Mouse (Mus musculus): ENCODE results near the gene Wdfy1. TPM values are rescaled to one million over a fixed set of nuclear protein-coding genes. Genes with fewer than 3 reads are reported as not detected.
A peak's percentile ranks its signal among the peaks of the same experiment; 100 is the strongest.

Wdfy1 gene
- polyA plus RNA-seq, 1 experiment from 2014 or later: 104 TPM

GRCm38 (mm10) chr1:79707383-79707782 is 68.6 kb downstream of the Wdfy1 start:
- H3K27me3 ChIP-seq (replicated peaks): no peaks in the 10 kb centered on the region
- H3K4me3 ChIP-seq (replicated peaks): no peak overlapping the region
- peaks cover 51% of the 10 kb centered on the region for H3K36me3 ChIP-seq
- H3K9ac ChIP-seq (replicated peaks): no peak overlapping the region
- 91% methylated on average over 9 of the region's 9 CpGs for WGBS
- peaks cover 4% of the 10 kb centered on the region for H3K4me1 ChIP-seq
- no peak overlapping the region for H3K27ac ChIP-seq (replicated peaks)
- no peaks in the 10 kb centered on the region for H3K9me3 ChIP-seq (replicated peaks)
- H3K4me2 ChIP-seq: no peak overlapping the region
- no peak for ATAC-seq (ENCODE audit: low FRiP score)

GRCm38 (mm10) chr1:79706707-79707106 is 69.2 kb downstream of the Wdfy1 start:
- no peak overlapping the region for H3K9ac ChIP-seq (replicated peaks)
- H3K4me1 ChIP-seq: peaks cover 4% of the 10 kb centered on the region
- ATAC-seq (ENCODE audit: low FRiP score): no peak

DNA sequence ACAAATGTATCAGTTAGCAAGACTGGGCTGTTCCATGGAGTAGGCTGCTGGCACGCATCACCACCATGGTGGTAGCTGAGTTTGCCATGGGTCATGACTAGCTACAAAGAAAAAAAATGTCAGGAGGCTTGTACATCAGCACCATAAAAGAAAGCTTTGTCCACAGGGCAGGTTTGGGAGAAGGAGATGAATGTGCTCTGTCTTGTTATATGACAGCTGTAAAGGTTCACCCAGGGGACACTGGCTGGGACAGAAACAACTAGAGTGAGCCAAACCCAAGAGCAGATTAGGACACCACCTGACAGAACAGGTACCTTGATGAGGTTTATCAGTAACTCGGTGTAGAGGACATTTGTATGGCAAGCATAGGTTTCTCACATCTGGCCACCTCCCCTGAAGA is 71.3 kb downstream of the Wdfy1 start:
- H3K9ac ChIP-seq (replicated peaks): no peak overlapping the region
- 85% methylated on average over 2 of the region's 2 CpGs for WGBS
- no peaks in the 10 kb centered on the region for H3K9me3 ChIP-seq (replicated peaks)
- no peaks in the 10 kb centered on the region for H3K27me3 ChIP-seq (replicated peaks)
- H3K4me1 ChIP-seq: no peaks in the 10 kb centered on the region
- peaks cover 45% of the 10 kb centered on the region for H3K36me3 ChIP-seq
- no peak overlapping the region for H3K27ac ChIP-seq (replicated peaks)
- no peak for ATAC-seq (ENCODE audit: low FRiP score)
- H3K4me2 ChIP-seq: no peak overlapping the region
- H3K4me3 ChIP-seq (replicated peaks): no peak overlapping the region

More at GRCm38 (mm10) chr1:79706707-79707106, 69.2 kb downstream of the Wdfy1 start:
- WGBS: 85% methylated on average over 3 of the region's 3 CpGs
- no peak overlapping the region for H3K4me3 ChIP-seq (replicated peaks)
- H3K36me3 ChIP-seq: peaks cover 46% of the 10 kb centered on the region
- no peaks in the 10 kb centered on the region for H3K27me3 ChIP-seq (replicated peaks)
- no peak overlapping the region for H3K27ac ChIP-seq (replicated peaks)
- H3K4me2 ChIP-seq: no peak overlapping the region
- H3K9me3 ChIP-seq (replicated peaks): no peaks in the 10 kb centered on the region

GRCm38 (mm10) chr1:79703520-79703919 is 72.4 kb downstream of the Wdfy1 start:
- no peaks in the 10 kb centered on the region for H3K9me3 ChIP-seq (replicated peaks)
- no peak overlapping the region for H3K9ac ChIP-seq (replicated peaks)
- H3K36me3 ChIP-seq: peaks cover 38% of the 10 kb centered on the region
- ATAC-seq (ENCODE audit: low FRiP score): no peak
- no peak overlapping the region for H3K4me2 ChIP-seq
- no peaks in the 10 kb centered on the region for H3K4me1 ChIP-seq
- 86% methylated on average over 8 of the region's 8 CpGs for WGBS
- no peak overlapping the region for H3K4me3 ChIP-seq (replicated peaks)
- H3K27me3 ChIP-seq (replicated peaks): no peaks in the 10 kb centered on the region
- H3K27ac ChIP-seq (replicated peaks): no peak overlapping the region

GRCm38 (mm10) chr1:79698506-79698905 is 77.4 kb downstream of the Wdfy1 start:
- no peak overlapping the region for H3K4me2 ChIP-seq
- ATAC-seq (ENCODE audit: low FRiP score): no peak
- H3K27me3 ChIP-seq (replicated peaks): no peaks in the 10 kb centered on the region
- 81% methylated on average over 2 of the region's 2 CpGs for WGBS
- no peak overlapping the region for H3K4me3 ChIP-seq (replicated peaks)
- H3K4me1 ChIP-seq: peaks cover 8% of the 10 kb centered on the region
- no peaks in the 10 kb centered on the region for H3K9me3 ChIP-seq (replicated peaks)
- H3K9ac ChIP-seq (replicated peaks): no peak overlapping the region
- H3K36me3 ChIP-seq: peaks cover 3% of the 10 kb centered on the region; the same call in 1 of the 2 replicates
- H3K27ac ChIP-seq (replicated peaks): no peak overlapping the region

- H3K9me3 ChIP-seq (replicated peaks): no peaks in the 10 kb centered on the region
- no peaks in the 10 kb centered on the region for H3K36me3 ChIP-seq
- H3K4me1 ChIP-seq: peaks cover 8% of the 10 kb centered on the region
- H3K27ac ChIP-seq (replicated peaks): 0 out of 2 replicates have a peak overlapping the region, but pooled peaks have one; percentile 35
- no peak overlapping the region for H3K9ac ChIP-seq (replicated peaks)
- 29% methylated on average over 9 of the region's 9 CpGs for WGBS
- peak; percentile 67 for ATAC-seq (ENCODE audit: low FRiP score)
- no peak overlapping the region for H3K4me2 ChIP-seq
- no peaks in the 10 kb centered on the region for H3K27me3 ChIP-seq (replicated peaks)
- H3K4me3 ChIP-seq (replicated peaks): no peak overlapping the region
These were observed 78.6 kb downstream of the Wdfy1 start for GRCm38 (mm10) chr1:79697382-79697781.

- Histone ChIP-seq H3K36me3 (no peaks in the 10 kb centered on the region), H3K4me1 (peaks cover 8% of the 10 kb centered on the region), H3K9ac (replicated peaks) (no peak overlapping the region), H3K9me3 (replicated peaks) (no peaks in the 10 kb centered on the region), H3K27ac (replicated peaks) (no peak overlapping the region), H3K4me3 (replicated peaks) (no peak overlapping the region), H3K27me3 (replicated peaks) (no peaks in the 10 kb centered on the region), H3K4me2 (no peak overlapping the region)
- WGBS: 70% methylated on average over 5 of the region's 5 CpGs
- no peak for ATAC-seq (ENCODE audit: low FRiP score)
These were observed 79.0 kb downstream of the Wdfy1 start for GRCm38 (mm10) chr1:79696933-79697332.

GRCm38 (mm10) chr1:79692482-79692881 is 83.5 kb downstream of the Wdfy1 start:
- no peak for ATAC-seq (ENCODE audit: low FRiP score)
- H3K27ac ChIP-seq (replicated peaks): no peak overlapping the region

GRCm38 (mm10) chr1:79687254-79687653 is 88.7 kb downstream of the Wdfy1 start:
- Histone ChIP-seq H3K27me3 (replicated peaks) (no peaks in the 10 kb centered on the region), H3K4me1 (no peaks in the 10 kb centered on the region), H3K9me3 (replicated peaks) (no peaks in the 10 kb centered on the region), H3K27ac (replicated peaks) (no peak overlapping the region), H3K4me2 (no peak overlapping the region), H3K9ac (replicated peaks) (no peak overlapping the region), H3K36me3 (no peaks in the 10 kb centered on the region), H3K4me3 (replicated peaks) (no peak overlapping the region)
- no peak for ATAC-seq (ENCODE audit: low FRiP score)
- 91% methylated on average over 1 of the region's 1 CpGs for WGBS

More at GRCm38 (mm10) chr1:79692482-79692881, 83.5 kb downstream of the Wdfy1 start:
- Histone ChIP-seq H3K9ac (replicated peaks) (no peak overlapping the region), H3K36me3 (no peaks in the 10 kb centered on the region), H3K4me3 (replicated peaks) (no peak overlapping the region), H3K9me3 (replicated peaks) (no peaks in the 10 kb centered on the region), H3K4me2 (no peak overlapping the region), H3K4me1 (peaks cover 7% of the 10 kb centered on the region), H3K27me3 (replicated peaks) (no peaks in the 10 kb centered on the region)
- 82% methylated on average over 3 of the region's 3 CpGs for WGBS

DNA sequence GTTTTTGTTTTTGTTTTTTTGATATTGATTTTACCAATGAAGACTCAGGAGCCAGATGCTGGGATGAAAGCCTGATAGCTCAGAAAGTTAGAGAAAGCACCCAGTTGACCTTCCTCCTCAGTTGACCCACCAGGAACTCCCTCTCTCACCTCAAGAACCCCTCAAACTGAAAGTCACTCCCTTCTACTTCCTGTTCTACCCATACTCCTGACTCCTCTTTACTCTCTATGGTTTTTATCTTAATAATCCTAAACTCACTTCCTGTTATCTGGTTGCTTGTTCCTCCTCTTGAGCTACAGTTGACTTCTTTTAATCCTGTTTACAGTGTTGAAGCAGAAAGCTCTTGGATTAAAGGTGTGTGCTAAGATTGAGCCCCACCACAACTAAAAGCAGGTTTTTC is 91.9 kb downstream of the Wdfy1 start:
- H3K9me3 ChIP-seq (replicated peaks): no peaks in the 10 kb centered on the region
- H3K36me3 ChIP-seq: no peaks in the 10 kb centered on the region
- H3K4me3 ChIP-seq (replicated peaks): no peak overlapping the region

GRCm38 (mm10) chr1:79682936-79683335 is 93.0 kb downstream of the Wdfy1 start:
- 11% methylated on average over 5 of the region's 5 CpGs for WGBS
- H3K4me3 ChIP-seq (replicated peaks): no peak overlapping the region

More for the DNA sequence above, 91.9 kb downstream of the Wdfy1 start:
- no peak overlapping the region for H3K4me2 ChIP-seq
- no peak overlapping the region for H3K9ac ChIP-seq (replicated peaks)
- ATAC-seq (ENCODE audit: low FRiP score): no peak
- H3K27ac ChIP-seq (replicated peaks): no peak overlapping the region
- H3K4me1 ChIP-seq: no peaks in the 10 kb centered on the region
- H3K27me3 ChIP-seq (replicated peaks): no peaks in the 10 kb centered on the region

GRCm38 (mm10) chr1:79680777-79681176 is 95.2 kb downstream of the Wdfy1 start:
- Histone ChIP-seq H3K27ac (replicated peaks) (no peak overlapping the region), H3K27me3 (replicated peaks) (no peaks in the 10 kb centered on the region), H3K9ac (replicated peaks) (no peak overlapping the region), H3K4me2 (no peak overlapping the region), H3K36me3 (no peaks in the 10 kb centered on the region), H3K9me3 (replicated peaks) (no peaks in the 10 kb centered on the region), H3K4me3 (replicated peaks) (no peak overlapping the region), H3K4me1 (no peaks in the 10 kb centered on the region)
- ATAC-seq (ENCODE audit: low FRiP score): no peak
- WGBS: 95% methylated on average over 3 of the region's 3 CpGs

More at GRCm38 (mm10) chr1:79682936-79683335, 93.0 kb downstream of the Wdfy1 start:
- no peak for ATAC-seq (ENCODE audit: low FRiP score)
- Histone ChIP-seq H3K4me1 (no peaks in the 10 kb centered on the region), H3K4me2 (no peak overlapping the region), H3K36me3 (no peaks in the 10 kb centered on the region), H3K27me3 (replicated peaks) (no peaks in the 10 kb centered on the region), H3K9me3 (replicated peaks) (no peaks in the 10 kb centered on the region), H3K9ac (replicated peaks) (no peak overlapping the region), H3K27ac (replicated peaks) (no peak overlapping the region)

Measured in neural tube, embryonic 15.5 days (tissue).